Mouse (Mus musculus) layer of hippocampus, postnatal 10 days (tissue): ENCODE data around the gene Sost. TPM values are rescaled to one million over a fixed set of nuclear protein-coding genes. Genes with fewer than 3 reads are reported as not detected.
"Not testable (repeated sequence)": the region's sequence is repeated elsewhere in the genome, so short reads cannot be mapped to it uniquely, and the experiment has no call there.

Experiments used
- DNase-seq, 2 experiments: peaks; one replicate each; pipeline ENCODE4 v3.0.0; 2021; ENCODE audit warnings: low spot score in 2 of 2
- long read RNA-seq: library from polyadenylated mRNA; stranded (forward); transcript quantifications from one replicate; pipeline ENCODE4 v2.0.0, GENCODE M21; 2023
- total RNA-seq, 2 experiments: library from RNA; stranded (reverse); gene quantifications; 2 replicates each; pipeline ENCODE4 v1.2.3; 2021

Sost gene
- total RNA-seq, result under 1 TPM in 1 of 2 experiments, not detected in 1; 0.23 TPM
- long read RNA-seq, result 0 reads

GRCm38 (mm10) chr11:101966965-101967614 is at the start of gene Sost:
Gene Sost, minus strand, starts transcription at chr11:101967015.
- no peak for DNase-seq

- no peak for DNase-seq
Measured at GRCm38 (mm10) chr11:102016136-102016535, 49.3 kb upstream of the Sost start.

- DNase-seq, result no peak
Measured at GRCm38 (mm10) chr11:102015472-102015871, 48.7 kb upstream of the Sost start.

GRCm38 (mm10) chr11:102013201-102013600 is 46.4 kb upstream of the Sost start:
- no peak for DNase-seq

- DNase-seq, result no peak
Measured at GRCm38 (mm10) chr11:102011510-102011909, 44.7 kb upstream of the Sost start.

GRCm38 (mm10) chr11:102010140-102010539 is 43.3 kb upstream of the Sost start:
- DNase-seq, result no peak

- no peak for DNase-seq
Measured at GRCm38 (mm10) chr11:102008954-102009637, 42.3 kb upstream of the Sost start.

- DNase-seq, result no peak
Measured at GRCm38 (mm10) chr11:102008372-102008771, 41.6 kb upstream of the Sost start.

- DNase-seq, result no peak
Measured at GRCm38 (mm10) chr11:102006688-102007087, 39.9 kb upstream of the Sost start.

- no peak for DNase-seq
Measured at GRCm38 (mm10) chr11:102006271-102006670, 39.5 kb upstream of the Sost start.

- DNase-seq, result no peak
Measured at GRCm38 (mm10) chr11:102004251-102004650, 37.4 kb upstream of the Sost start.

GRCm38 (mm10) chr11:101999466-101999865 is 32.7 kb upstream of the Sost start:
- no peak for DNase-seq

GRCm38 (mm10) chr11:101998258-101998657 is 31.4 kb upstream of the Sost start:
- no peak for DNase-seq

GRCm38 (mm10) chr11:101995938-101996337 is 29.1 kb upstream of the Sost start:
- DNase-seq, result no peak

- no peak for DNase-seq
Measured at GRCm38 (mm10) chr11:101994100-101994499, 27.3 kb upstream of the Sost start.

GRCm38 (mm10) chr11:101992411-101992810 is 25.6 kb upstream of the Sost start:
- DNase-seq, result no peak

GRCm38 (mm10) chr11:101991813-101992212 is 25.0 kb upstream of the Sost start:
- DNase-seq, result no peak

GRCm38 (mm10) chr11:101990244-101990643 is 23.4 kb upstream of the Sost start:
- no peak for DNase-seq

GRCm38 (mm10) chr11:101986913-101987312 is 20.1 kb upstream of the Sost start, which contains the start of gene Dusp3:
Gene Dusp3, minus strand, starts transcription at chr11:101987013.
- DNase-seq, result no peak

- peak; percentile 92 to 93 for DNase-seq
Measured at GRCm38 (mm10) chr11:101985990-101986389, 19.2 kb upstream of the Sost start.

- not testable (repeated sequence) for DNase-seq
Measured at GRCm38 (mm10) chr11:101985450-101985849, 18.6 kb upstream of the Sost start.
